Mouse (Mus musculus) limb, embryonic 13.5 days (tissue): Measurements from ENCODE around the gene Adam19. TPM values are rescaled to one million over a fixed set of nuclear protein-coding genes. Genes with fewer than 3 reads are reported as not detected.
A peak's percentile ranks its signal among the peaks of the same experiment; 100 is the strongest.
"Not testable (repeated sequence)": the region's sequence is repeated elsewhere in the genome, so short reads cannot be mapped to it uniquely, and the experiment has no call there.

ENCODE experiments used
- ATAC-seq: fragments of 200-750 bp; cut with Nextera tagmentation; 2 replicates; pipeline ENCODE4 v1.8.0; 2017; ENCODE audit warnings: low read depth, moderate number of reproducible peaks, moderate TSS enrichment; ENCODE audit not compliant: low FRiP score
- H3K27ac ChIP-seq: fragments of 300-500 bp; sonication (generic); 2 replicates; pipeline ENCODE4 v1.5.1; 2015; ENCODE audit warnings: inconsistent platforms, mild to moderate bottlenecking, moderate library complexity
- H3K27me3 ChIP-seq: fragments of 300-500 bp; sonication (generic); 2 replicates; pipeline ENCODE4 v1.6.1; 2015; ENCODE audit warnings: mild to moderate bottlenecking, inconsistent platforms
- H3K36me3 ChIP-seq: fragments of 300-500 bp; sonication (generic); 2 replicates; pipeline ENCODE4 v1.6.1; 2015; ENCODE audit warnings: inconsistent platforms, mild to moderate bottlenecking, moderate library complexity
- H3K4me1 ChIP-seq: fragments of 300-500 bp; sonication (generic); 2 replicates; pipeline ENCODE4 v1.6.1; 2015; ENCODE audit warnings: inconsistent platforms
- H3K4me2 ChIP-seq: fragments of 300-500 bp; sonication (generic); replicated peaks from 2 replicates; pipeline ENCODE4 v1.6.1; 2015; ENCODE audit warnings: inconsistent platforms, mild to moderate bottlenecking, moderate library complexity
- H3K4me3 ChIP-seq: fragments of 300-500 bp; sonication (generic); 2 replicates; pipeline ENCODE4 v1.5.1; 2015; ENCODE audit warnings: moderate library complexity, mild to moderate bottlenecking, inconsistent platforms
- H3K9ac ChIP-seq: fragments of 300-500 bp; sonication (generic); 2 replicates; pipeline ENCODE4 v1.6.1; 2015; ENCODE audit warnings: mild to moderate bottlenecking, inconsistent platforms
- H3K9me3 ChIP-seq: fragments of 300-500 bp; sonication (generic); 2 replicates; pipeline ENCODE4 v1.6.1; 2016; ENCODE audit warnings: inconsistent platforms
- WGBS: fragments of 180-500 bp; shearing (Covaris S2); methylation state at CpG from one replicate; pipeline ENCODE4 v1.1.7; 2015; 5-methylcytosine and 5-hydroxymethylcytosine counted together
- polyA plus RNA-seq: library from polyadenylated mRNA; unstranded; fragments of >200 nt; fragmentation: Nextera tagmentation; extraction: Ambion mirVana; gene quantifications from 2 replicates; pipeline ENCODE4 v1.2.1, GENCODE M21; 2015

The Adam19 gene
- polyA plus RNA-seq, 1 experiment from 2014 or later = 16.4 TPM

DNA sequence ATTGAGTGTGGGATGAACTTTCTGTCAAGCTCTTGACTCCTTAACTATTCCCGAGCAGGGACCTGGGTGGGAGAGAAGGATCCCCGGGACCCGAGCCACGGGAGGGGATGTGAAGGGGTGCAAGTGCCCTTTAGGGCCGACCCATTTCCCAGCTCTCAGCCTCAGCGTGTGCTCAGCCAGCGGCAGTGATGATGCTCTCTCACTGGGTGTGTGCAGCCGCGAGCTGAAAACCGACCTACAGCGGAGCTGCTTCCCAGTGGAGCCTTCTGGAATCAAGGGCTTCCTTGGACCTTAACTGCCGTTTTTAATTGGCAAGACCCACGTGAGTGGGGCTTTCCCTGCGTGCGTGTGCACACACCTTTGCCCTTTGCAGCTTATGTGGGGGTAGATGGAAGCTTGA lies 16.9 kb upstream of the Adam19 start:
- Histone ChIP-seq H3K27ac (no peak overlapping the region), H3K4me3 (no peak overlapping the region; the same call in 1 of the 2 replicates), H3K36me3 (no peaks in the 10 kb centered on the region), H3K9me3 (0 out of 2 replicates have a peak, but pooled peaks cover 6% of the 10 kb centered on the region), H3K27me3 (no peaks in the 10 kb centered on the region), H3K9ac (no peak overlapping the region), H3K4me2 (peak overlapping the region; percentile 38), H3K4me1 (peaks cover 12% of the 10 kb centered on the region)
- no peak for ATAC-seq
- WGBS = 59% methylated on average over 15 of the region's 15 CpGs

DNA sequence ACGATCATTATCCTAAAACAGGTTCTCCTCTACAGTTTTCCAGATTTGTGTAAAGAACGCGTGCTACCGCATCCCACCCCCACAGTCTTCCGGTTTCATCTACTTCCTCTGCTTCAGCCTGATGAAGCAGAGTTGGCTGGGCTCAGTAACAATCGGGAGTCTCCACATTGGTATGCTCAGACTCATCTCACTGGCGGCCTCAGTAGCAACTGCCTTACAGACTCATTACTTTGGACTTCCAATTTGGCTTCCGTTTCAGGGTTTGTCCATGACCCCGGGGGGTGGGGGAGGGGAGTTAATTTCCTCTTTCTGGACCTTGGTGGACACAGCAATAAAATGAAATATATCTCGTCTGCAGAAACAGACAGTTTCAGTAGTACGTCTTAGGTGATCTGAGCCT lies 16.5 kb upstream of the Adam19 start:
- no peak overlapping the region for H3K9ac ChIP-seq
- H3K27me3 ChIP-seq = no peaks in the 10 kb centered on the region
- no peak; the same call in 1 of the 2 replicates for ATAC-seq
- H3K27ac ChIP-seq = no peak overlapping the region
- peaks cover 12% of the 10 kb centered on the region for H3K4me1 ChIP-seq
- no peaks in the 10 kb centered on the region for H3K36me3 ChIP-seq
- peak overlapping the region; percentile 38 for H3K4me2 ChIP-seq
- WGBS = 32% methylated on average over 11 of the region's 11 CpGs
- no peak overlapping the region; the same call in 1 of the 2 replicates for H3K4me3 ChIP-seq
- 0 out of 2 replicates have a peak, but pooled peaks cover 6% of the 10 kb centered on the region for H3K9me3 ChIP-seq

DNA sequence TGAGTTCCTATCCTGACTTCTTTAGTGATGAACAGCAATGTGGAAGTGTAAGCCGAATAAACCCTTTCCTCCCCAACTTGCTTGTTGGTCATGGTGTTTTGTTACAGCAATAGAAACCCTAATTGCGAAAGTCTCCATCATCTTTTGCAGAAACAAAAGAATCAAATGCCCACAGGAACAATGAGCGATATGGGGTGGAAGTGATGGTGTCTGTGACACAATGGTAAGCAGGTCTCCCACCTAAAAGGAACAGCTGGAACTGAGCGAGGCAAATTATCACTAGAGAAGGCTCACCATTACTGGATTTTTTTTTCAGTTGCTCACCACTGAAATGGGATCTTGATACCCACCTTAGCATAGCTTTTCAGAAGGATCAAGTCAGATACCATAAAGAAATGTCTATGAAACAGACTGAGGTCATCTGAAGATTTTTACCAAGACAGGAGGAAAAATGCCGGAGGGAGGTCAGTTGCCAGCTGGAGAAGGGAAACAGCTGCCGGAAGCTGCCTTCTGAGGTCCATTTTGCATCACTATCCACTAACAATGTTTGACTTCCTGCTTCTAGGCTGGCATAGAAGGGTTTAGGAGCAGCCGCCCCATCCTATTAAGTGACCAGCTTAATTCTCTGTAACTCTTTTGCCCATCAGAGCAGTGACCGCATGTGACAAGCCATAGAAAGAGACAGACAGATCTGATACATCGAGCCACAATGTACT lies 14.8 kb upstream of the Adam19 start:
- peaks cover 12% of the 10 kb centered on the region for H3K4me1 ChIP-seq
- H3K27me3 ChIP-seq = no peaks in the 10 kb centered on the region
- H3K4me3 ChIP-seq = no peak overlapping the region
- no peak overlapping the region for H3K4me2 ChIP-seq
- H3K9me3 ChIP-seq = 0 out of 2 replicates have a peak, but pooled peaks cover 6% of the 10 kb centered on the region
- no peak for ATAC-seq
- H3K36me3 ChIP-seq = no peaks in the 10 kb centered on the region
- WGBS = 81% methylated on average over 9 of the region's 9 CpGs
- H3K9ac ChIP-seq = no peak overlapping the region
- 0 out of 2 replicates have a peak overlapping the region, but pooled peaks have one; percentile 33 for H3K27ac ChIP-seq

DNA sequence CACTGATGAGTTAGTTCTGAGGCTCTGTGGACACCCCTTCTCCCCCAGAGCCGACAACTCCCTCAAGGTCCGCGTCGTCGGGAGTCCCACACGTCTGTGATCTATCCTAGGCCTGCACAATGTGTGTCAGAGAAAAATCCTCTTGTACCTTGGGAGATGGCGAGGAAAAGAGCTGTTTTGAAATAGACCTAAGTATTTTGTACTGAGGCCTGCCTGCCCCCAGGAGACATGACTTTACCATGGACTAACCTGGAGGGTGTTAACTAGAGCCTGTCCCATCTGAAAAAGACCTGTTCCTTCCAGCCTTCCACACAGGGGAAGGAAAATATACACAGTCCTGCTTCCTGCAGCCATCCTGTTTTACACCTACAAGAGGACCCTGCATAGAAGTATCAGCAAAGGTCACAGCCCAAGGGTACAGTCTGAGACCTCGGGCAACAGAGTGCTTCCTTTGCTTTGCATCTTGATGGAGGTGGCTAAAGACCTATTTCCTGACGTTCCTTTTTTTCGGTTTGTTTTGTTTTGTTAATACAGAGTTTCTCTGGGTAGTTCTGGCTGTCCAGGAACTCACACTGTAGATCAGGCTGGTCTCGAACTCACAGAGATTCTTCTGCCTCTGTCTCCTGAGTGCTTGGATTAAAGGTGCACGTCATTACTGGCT lies 14.1 kb upstream of the Adam19 start:
- Histone ChIP-seq H3K27ac (no peak overlapping the region), H3K9me3 (0 out of 2 replicates have a peak, but pooled peaks cover 6% of the 10 kb centered on the region), H3K27me3 (no peaks in the 10 kb centered on the region), H3K4me2 (no peak overlapping the region), H3K9ac (no peak overlapping the region), H3K36me3 (no peaks in the 10 kb centered on the region), H3K4me1 (peaks cover 12% of the 10 kb centered on the region), H3K4me3 (no peak overlapping the region)
- no peak for ATAC-seq
- WGBS = 73% methylated on average over 12 of the region's 12 CpGs

DNA sequence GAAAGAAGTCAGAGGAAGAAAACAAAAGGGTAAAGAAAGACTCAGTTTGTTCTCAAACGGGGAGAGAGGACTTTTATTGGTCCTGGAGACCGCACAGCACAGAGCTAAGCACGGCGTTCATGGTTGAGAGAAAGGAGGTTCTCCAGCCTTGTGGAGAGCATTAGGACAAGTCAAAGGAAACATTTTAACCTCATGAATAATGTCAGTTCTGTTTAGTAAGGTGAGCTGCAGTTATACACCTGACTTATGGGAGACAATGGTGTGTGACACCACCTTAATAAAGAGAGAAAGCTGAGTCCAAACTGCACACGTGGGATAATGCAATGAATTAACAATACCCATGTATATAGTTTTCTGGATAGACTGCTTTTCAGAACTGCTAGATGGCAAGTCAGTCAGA lies 11.0 kb upstream of the Adam19 start:
- no peak overlapping the region for H3K9ac ChIP-seq
- H3K4me1 ChIP-seq = peaks cover under 1% of the 10 kb centered on the region; the same call in 1 of the 2 replicates
- H3K36me3 ChIP-seq = no peaks in the 10 kb centered on the region
- ATAC-seq = no peak
- H3K9me3 ChIP-seq = 0 out of 2 replicates have a peak, but pooled peaks cover 6% of the 10 kb centered on the region
- 87% methylated on average over 5 of the region's 5 CpGs for WGBS
- no peaks in the 10 kb centered on the region for H3K27me3 ChIP-seq
- H3K4me2 ChIP-seq = no peak overlapping the region
- no peak overlapping the region for H3K27ac ChIP-seq
- H3K4me3 ChIP-seq = no peak overlapping the region

DNA sequence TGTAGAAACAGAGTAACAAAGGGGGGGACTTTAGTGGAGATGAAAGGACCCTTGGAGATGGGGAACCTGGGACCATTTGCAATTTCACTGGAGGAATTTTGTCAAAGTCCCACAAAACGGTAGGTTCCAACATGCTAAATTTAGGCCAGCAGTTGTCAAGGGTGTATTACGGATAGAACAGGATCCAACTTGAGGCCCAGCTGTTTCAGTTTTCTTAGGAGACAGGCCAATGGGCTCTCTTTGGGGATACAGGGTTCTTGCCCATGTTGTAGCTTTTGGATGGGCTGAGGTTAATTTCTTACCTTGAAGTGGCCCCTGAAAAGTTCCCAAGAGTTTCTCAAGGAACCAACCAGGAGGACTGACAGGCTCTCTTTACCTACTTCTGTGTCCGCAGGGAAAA lies 8.5 kb upstream of the Adam19 start:
- no peak for ATAC-seq
- H3K27ac ChIP-seq = no peak overlapping the region
- H3K4me3 ChIP-seq = no peak overlapping the region
- H3K27me3 ChIP-seq = no peaks in the 10 kb centered on the region
- H3K4me1 ChIP-seq = no peaks in the 10 kb centered on the region
- no peak overlapping the region for H3K4me2 ChIP-seq
- H3K9me3 ChIP-seq = no peaks in the 10 kb centered on the region
- no peak overlapping the region for H3K9ac ChIP-seq
- H3K36me3 ChIP-seq = no peaks in the 10 kb centered on the region
- 84% methylated on average over 3 of the region's 3 CpGs for WGBS

DNA sequence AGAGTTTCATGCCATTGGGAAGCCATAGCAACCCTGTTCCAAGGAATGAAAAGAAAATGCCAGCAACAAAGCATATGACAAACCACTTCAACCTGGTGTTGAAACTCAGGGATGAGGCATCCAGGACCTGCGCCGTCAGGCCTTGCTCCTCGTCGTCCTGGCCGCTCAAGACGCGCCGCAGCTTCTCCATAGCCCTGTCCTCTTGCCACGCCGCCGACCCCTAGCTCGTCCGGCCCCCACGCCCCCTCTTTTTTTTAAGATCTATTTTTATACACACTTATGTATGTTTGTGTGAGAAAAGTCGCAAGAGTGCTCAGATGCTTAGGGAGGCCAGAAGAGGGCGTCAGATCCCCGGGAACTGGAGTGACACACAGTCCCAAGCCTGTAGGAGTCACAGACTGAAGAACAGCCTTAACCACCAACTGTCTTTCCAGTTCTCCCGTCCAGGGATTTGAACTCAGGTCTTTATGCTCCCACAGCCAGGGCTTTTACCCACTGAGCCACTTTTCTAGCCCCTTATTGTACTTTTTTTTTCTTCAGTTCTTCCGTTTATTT lies 3.6 kb upstream of the Adam19 start, which contains the start of gene Gm12166:
Gene Gm12166 (minus strand): TSS at position 217 of the 555 bp plus-strand sequence.
- H3K27ac ChIP-seq, H3K4me3 ChIP-seq, H3K9ac ChIP-seq, H3K4me2 ChIP-seq, H3K9me3 ChIP-seq, H3K27me3 ChIP-seq, ATAC-seq, H3K36me3 ChIP-seq: not testable (repeated sequence)
- WGBS = 38% methylated on average over 19 of the region's 19 CpGs
- H3K4me1 ChIP-seq = peaks cover 20% of the 10 kb centered on the region

DNA sequence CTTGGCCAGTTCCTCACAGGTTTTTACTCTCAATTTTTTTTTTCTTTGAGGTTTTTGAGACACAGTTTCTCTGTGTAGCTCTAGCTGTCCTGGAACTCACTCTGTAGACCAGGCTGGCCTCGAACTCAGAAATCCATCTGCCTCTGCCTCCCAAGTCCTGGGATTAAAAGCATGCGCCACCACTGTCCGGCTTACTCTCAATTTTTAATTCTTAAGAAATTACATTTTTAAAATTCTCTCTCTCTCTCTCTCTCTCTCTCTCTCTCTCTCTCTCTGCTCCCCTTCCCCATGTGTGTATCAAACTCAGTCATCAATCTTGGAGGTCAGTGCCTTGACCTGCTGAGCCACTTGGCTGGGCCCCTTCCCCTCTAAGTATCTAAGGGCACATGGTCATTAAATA lies 2.3 kb upstream of the Adam19 start:
- ATAC-seq, H3K4me3 ChIP-seq: not testable (repeated sequence)

DNA sequence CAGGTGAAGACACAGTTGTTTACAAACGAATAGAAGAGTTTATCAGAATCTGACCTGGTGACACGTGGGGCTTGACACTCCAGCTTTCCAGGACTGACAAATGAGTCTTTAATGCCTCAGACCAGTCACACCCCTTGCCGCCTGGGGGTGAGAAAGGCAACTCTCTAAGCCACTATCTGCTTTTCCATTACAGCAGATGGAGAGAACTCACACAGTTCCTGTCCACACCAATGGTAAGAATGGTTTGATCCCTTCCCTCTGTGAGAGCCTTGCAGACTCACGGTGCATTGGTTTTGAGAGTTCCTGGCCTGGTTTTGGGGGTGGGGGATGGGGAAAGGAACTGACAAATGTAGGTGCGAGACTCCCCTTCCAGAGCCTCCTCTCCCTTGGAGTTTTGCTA lies 1.5 kb upstream of the Adam19 start:
- Histone ChIP-seq H3K9me3 (no peaks in the 10 kb centered on the region), H3K36me3 (no peaks in the 10 kb centered on the region), H3K4me1 (peaks cover 24% of the 10 kb centered on the region), H3K4me2 (no peak overlapping the region), H3K9ac (no peak overlapping the region), H3K4me3 (no peak overlapping the region), H3K27me3 (no peaks in the 10 kb centered on the region), H3K27ac (no peak overlapping the region)
- 27% methylated on average over 5 of the region's 5 CpGs for WGBS
- ATAC-seq = no peak

More for the DNA sequence above, 2.3 kb upstream of the Adam19 start:
- H3K4me1 ChIP-seq = peaks cover 24% of the 10 kb centered on the region
- not testable (repeated sequence) for H3K9me3 ChIP-seq, H3K9ac ChIP-seq, H3K36me3 ChIP-seq, H3K27me3 ChIP-seq, H3K4me2 ChIP-seq, H3K27ac ChIP-seq
- WGBS = 90% methylated on average over 3 of the region's 3 CpGs

DNA sequence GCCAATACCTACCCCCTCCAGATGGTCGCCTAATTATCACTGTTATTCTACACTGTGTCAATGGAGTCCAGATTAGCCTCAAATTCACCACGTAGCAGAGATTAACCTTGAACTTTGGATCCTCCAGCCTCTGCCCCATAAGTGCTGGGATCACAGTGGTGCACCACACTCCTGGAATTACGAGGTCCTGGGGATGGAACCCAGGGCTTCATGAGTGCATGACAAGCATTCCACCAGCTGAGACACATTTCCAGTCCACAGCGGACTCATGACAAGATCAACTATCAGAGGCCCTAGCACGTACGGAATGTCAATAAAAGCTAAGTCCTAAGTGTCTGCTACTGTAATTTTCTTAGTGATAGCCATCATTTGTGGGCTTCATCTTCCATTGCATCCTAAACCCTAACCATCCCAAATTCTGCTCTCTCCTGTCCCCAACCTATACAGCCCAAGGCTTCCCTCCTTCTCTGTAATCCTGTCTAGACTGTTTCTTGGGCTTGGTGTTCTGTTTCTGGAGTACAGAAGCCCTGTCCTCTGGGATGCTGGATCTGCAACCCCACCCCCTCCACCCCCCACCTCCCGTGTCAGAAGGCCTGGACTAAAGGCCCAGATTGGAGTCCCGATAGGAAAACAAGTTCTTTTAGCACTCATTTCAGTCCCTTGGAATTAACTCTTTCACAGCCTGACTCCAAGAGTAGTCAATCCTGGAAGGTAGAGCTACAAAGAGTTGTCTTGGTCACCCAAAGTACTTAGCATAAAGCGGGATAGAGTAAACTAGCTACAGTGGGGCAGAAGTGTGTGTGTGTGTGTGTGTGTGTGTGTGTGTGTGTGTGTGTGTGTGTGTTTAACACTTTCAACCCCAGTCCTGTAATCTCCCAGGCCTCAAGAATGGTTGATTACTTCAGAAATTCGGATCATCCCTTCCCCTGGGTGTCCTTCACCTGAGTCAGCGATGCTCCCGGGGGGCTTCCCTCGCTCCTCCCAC lies 589 bp upstream of the Adam19 start:
- H3K9me3 ChIP-seq = no peaks in the 10 kb centered on the region
- ATAC-seq = peak; percentile 42

DNA sequence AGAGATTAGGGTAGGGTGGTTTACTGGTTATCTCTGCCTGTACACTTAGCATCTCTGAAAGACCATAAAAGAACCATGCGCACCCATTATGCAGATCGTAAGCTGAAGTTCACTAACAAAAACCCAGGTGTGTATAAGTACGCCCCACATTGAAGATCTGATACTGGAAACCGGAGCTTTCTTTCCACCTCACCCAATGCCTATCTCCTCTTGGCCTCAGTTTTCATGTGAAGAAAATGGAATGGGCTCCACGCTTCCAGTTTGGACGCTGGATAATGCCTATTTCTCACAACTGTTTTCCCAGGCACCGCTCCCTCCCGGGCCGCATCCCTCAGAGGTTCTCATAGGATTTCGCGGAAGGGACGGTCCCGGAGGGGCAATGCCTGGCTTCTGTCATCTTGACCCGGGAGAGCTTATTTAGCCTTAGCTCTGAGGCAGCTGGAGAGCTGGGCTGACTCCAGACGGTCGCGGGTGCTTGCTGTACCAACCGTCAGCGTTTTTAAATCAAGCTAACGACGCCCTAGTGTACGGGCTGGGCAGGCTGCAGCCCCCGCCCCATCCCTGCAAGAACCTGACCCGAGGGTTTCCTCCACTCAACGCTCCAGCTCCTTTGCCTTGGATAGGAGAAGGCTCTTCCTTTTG lies 1.1 kb downstream of the Adam19 start:
- H3K36me3 ChIP-seq = peaks cover 14% of the 10 kb centered on the region
- H3K4me1 ChIP-seq = peaks cover 31% of the 10 kb centered on the region
- H3K27me3 ChIP-seq = no peaks in the 10 kb centered on the region
- peak overlapping the region; percentile 65 for H3K27ac ChIP-seq
- H3K9me3 ChIP-seq = no peaks in the 10 kb centered on the region
- H3K4me2 ChIP-seq = peak overlapping the region; percentile 85
- no peak for ATAC-seq
- H3K9ac ChIP-seq = peak overlapping the region; percentile 89
- 2% methylated on average over 25 of the region's 25 CpGs for WGBS
- H3K4me3 ChIP-seq = peak overlapping the region; percentile 68

More for the DNA sequence above, 589 bp upstream of the Adam19 start:
- WGBS = 19% methylated on average over 13 of the region's 13 CpGs
- Histone ChIP-seq H3K4me3 (peak overlapping the region; percentile 68), H3K4me2 (peak overlapping the region; percentile 85), H3K4me1 (peaks cover 29% of the 10 kb centered on the region), H3K27ac (peak overlapping the region; percentile 88), H3K27me3 (no peaks in the 10 kb centered on the region), H3K9ac (peak overlapping the region; percentile 89; the same call in 1 of the 2 replicates), H3K36me3 (0 out of 2 replicates have a peak, but pooled peaks cover 3% of the 10 kb centered on the region)
